Mouse (Mus musculus) heart, embryonic 15.5 days (tissue): ENCODE measurements around the gene Zzz3. TPM values are rescaled to one million over a fixed set of nuclear protein-coding genes. Genes with fewer than 3 reads are reported as not detected.

ENCODE experiments used
- ATAC-seq: fragments of 200-750 bp; cut with Nextera tagmentation; replicated peaks from 2 replicates; pipeline ENCODE4 v1.8.0; 2017; ENCODE audit warnings: low read depth, moderate TSS enrichment; ENCODE audit not compliant: insufficient number of reproducible peaks, insufficient read depth, low FRiP score
- H3K27ac ChIP-seq: fragments of 300-500 bp; sonication (generic); 2 replicates; pipeline ENCODE4 v1.5.1; 2015; ENCODE audit warnings: mild to moderate bottlenecking, inconsistent platforms
- H3K27me3 ChIP-seq: fragments of 300-500 bp; sonication (generic); 2 replicates; pipeline ENCODE4 v1.6.1; 2015; ENCODE audit warnings: inconsistent platforms
- H3K36me3 ChIP-seq: fragments of 300-500 bp; sonication (generic); 2 replicates; pipeline ENCODE4 v1.6.1; 2015; ENCODE audit warnings: mild to moderate bottlenecking, inconsistent platforms
- H3K4me1 ChIP-seq: fragments of 300-500 bp; sonication (generic); replicated peaks from 2 replicates; pipeline ENCODE4 v1.6.1; 2015; ENCODE audit warnings: inconsistent platforms
- H3K4me2 ChIP-seq: fragments of 300-500 bp; sonication (generic); 2 replicates; pipeline ENCODE4 v1.6.1; 2015; ENCODE audit warnings: inconsistent platforms, mild to moderate bottlenecking, moderate library complexity
- H3K4me3 ChIP-seq: fragments of 300-500 bp; sonication (generic); 2 replicates; pipeline ENCODE4 v1.5.1; 2015; ENCODE audit warnings: mild to moderate bottlenecking, inconsistent platforms
- H3K9ac ChIP-seq: fragments of 300-500 bp; sonication (generic); 2 replicates; pipeline ENCODE4 v1.6.1; 2015; ENCODE audit warnings: mild to moderate bottlenecking, inconsistent platforms
- H3K9me3 ChIP-seq: fragments of 300-500 bp; sonication (generic); replicated peaks from 2 replicates; pipeline ENCODE4 v1.6.1; 2016; ENCODE audit warnings: inconsistent platforms
- WGBS: fragments of 180-500 bp; shearing (Covaris S2); methylation state at CpG from one replicate; pipeline ENCODE4 v1.1.7; 2015; ENCODE audit warnings: mixed read lengths; 5-methylcytosine and 5-hydroxymethylcytosine counted together
- polyA plus RNA-seq: library from polyadenylated mRNA; unstranded; fragments of >200 nt; fragmentation: Nextera tagmentation; extraction: Ambion mirVana; gene quantifications from 2 replicates; pipeline ENCODE4 v1.2.1, GENCODE M21; 2015

Zzz3 gene
- polyA plus RNA-seq, 1 experiment from 2014 or later: 22.7 TPM

DNA sequence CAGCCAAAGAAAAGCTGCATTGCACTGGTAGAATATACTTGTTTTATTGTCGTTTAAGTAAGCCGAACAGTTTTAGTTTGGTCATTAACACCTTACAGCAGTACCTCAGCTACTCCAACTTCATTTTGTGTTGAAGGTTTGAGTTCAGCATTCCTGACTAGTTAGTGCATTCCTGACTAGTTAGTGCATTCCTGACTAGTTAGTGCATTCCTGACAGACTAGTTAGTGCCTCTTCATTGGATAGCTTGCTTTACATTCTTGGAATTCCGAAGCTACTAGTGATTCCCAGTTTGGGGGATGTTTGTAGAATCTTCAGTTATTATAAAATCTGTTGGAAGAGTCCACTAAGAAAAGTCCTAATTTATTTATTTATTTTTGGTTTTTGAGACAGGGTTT lies 7.4 kb downstream of the Zzz3 start:
- no peaks in the 10 kb centered on the region for H3K9me3 ChIP-seq
- H3K4me1 ChIP-seq: peaks cover 49% of the 10 kb centered on the region
- no peaks in the 10 kb centered on the region for H3K27me3 ChIP-seq
- H3K36me3 ChIP-seq: no peaks in the 10 kb centered on the region
- H3K27ac ChIP-seq: no peak overlapping the region
- no peak for ATAC-seq
- H3K9ac ChIP-seq: no peak overlapping the region
- WGBS: 73% methylated on average over 3 of the region's 3 CpGs
- H3K4me2 ChIP-seq: no peak overlapping the region
- no peak overlapping the region for H3K4me3 ChIP-seq

DNA sequence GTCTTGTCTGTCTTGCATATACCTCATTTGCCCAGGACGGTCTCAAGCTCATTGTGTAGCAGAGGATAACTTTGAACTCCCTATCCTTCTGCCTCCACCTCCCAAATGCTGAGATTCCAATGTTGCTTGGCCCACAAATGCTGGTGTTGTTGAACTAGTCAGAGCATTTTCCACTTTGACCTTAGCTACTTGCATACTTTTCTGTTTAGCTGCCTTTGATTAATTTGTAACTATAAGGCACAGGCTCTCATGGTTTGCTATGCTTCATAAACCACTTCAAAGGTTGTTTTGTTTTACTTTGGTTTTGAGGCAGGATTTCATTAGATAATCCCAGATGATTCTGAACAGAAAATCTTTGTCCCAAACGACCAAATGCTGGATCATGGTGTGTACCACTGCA lies 8.6 kb downstream of the Zzz3 start:
- Histone ChIP-seq H3K4me3 (no peak overlapping the region), H3K27ac (no peak overlapping the region), H3K4me1 (peaks cover 40% of the 10 kb centered on the region), H3K27me3 (no peaks in the 10 kb centered on the region), H3K9ac (no peak overlapping the region), H3K4me2 (no peak overlapping the region), H3K36me3 (no peaks in the 10 kb centered on the region), H3K9me3 (no peaks in the 10 kb centered on the region)
- ATAC-seq: no peak
- 79% methylated on average over 2 of the region's 2 CpGs for WGBS

DNA sequence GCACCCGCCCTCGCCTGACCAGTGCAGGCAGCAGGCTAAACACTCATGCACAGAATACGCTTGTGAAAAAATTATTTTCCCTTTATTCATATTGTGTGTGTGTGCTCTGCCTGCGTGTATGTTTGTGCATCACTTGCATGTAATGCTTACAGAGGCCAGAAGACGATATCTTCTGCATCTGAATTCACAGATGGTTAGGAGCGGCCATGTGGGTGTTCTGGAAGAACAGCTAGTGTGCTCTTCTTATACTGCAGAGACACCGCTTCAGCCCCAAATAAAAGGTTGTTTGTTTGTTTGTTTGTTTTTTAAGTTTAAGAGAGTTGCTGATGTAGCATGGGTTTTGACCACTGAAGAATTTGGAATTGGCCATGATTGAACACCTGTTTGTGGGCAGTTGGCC lies 10.1 kb downstream of the Zzz3 start:
- no peak for ATAC-seq
- 92% methylated on average over 7 of the region's 7 CpGs for WGBS
- no peaks in the 10 kb centered on the region for H3K27me3 ChIP-seq
- no peak overlapping the region for H3K9ac ChIP-seq
- no peaks in the 10 kb centered on the region for H3K36me3 ChIP-seq
- H3K4me2 ChIP-seq: no peak overlapping the region
- H3K9me3 ChIP-seq: no peaks in the 10 kb centered on the region
- H3K4me3 ChIP-seq: no peak overlapping the region
- peaks cover 33% of the 10 kb centered on the region for H3K4me1 ChIP-seq
- H3K27ac ChIP-seq: no peak overlapping the region

DNA sequence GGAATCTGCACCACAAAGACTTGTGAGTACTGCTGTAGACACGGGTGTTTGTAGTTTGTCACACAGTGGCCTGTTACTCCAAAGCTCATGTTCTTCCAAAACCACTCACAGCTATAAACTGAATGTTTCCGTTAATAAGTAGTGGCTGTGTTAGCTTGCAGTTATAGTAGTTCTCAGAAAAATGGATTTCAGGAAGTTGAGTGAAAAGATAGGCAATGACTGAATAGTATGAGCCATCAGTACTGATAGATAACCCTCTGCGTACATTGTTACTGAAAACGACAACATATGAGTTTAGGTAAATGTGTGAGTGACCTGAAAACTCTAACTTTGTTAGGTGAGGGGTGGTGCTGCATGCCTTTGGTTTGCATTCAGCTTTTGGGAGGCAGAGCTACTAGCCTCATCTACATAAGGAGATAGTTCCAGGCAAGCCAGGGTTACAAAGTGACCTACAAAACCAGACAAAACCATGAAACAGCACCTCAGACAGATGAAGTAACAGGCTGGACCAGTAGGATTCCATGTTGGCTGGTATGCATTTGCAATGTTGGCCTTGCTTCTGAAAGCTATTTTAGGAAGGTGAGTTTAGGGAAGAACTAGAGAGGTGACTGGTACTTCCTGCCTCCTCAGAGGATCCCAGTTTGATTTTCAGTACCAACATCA lies 10.8 kb downstream of the Zzz3 start:
- no peaks in the 10 kb centered on the region for H3K36me3 ChIP-seq
- WGBS: 64% methylated on average over 4 of the region's 4 CpGs
- ATAC-seq: no peak
- peaks cover 40% of the 10 kb centered on the region for H3K4me1 ChIP-seq
- no peaks in the 10 kb centered on the region for H3K9me3 ChIP-seq
- H3K9ac ChIP-seq: no peak overlapping the region
- no peak overlapping the region for H3K4me2 ChIP-seq
- peak overlapping the region; percentile 35 for H3K27ac ChIP-seq
- H3K4me3 ChIP-seq: no peak overlapping the region
- H3K27me3 ChIP-seq: no peaks in the 10 kb centered on the region

DNA sequence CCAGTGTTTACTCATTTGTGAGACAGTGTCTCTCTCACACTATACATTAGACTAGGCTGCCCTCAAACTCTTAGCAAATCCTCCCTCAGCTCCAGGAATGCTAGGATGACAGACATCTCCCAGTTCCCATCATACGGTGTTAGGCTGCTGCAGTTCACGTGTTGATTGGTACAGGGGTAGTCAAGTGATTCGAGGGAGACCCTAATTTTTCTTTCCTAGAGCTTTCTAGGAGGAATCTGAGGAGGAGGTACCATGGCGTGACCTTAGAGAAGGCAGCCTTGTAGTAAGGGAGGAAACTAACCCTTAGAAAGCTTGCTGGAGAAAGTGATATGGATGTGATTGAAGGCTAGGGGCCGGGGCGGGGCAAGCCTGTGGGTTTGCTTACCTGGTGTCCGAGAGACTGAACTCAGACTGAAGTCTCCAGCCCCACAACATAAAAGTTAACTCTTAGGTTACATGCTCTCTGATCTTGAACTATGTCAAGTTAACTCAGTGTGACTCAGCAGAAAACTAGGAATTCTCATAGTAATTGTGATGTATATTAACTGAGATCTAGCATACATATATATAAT lies 15.8 kb downstream of the Zzz3 start:
- H3K4me2 ChIP-seq: no peak overlapping the region
- 55% methylated on average over 7 of the region's 7 CpGs for WGBS
- H3K27me3 ChIP-seq: no peaks in the 10 kb centered on the region
- H3K36me3 ChIP-seq: no peaks in the 10 kb centered on the region
- no peak overlapping the region for H3K4me3 ChIP-seq
- no peaks in the 10 kb centered on the region for H3K9me3 ChIP-seq
- no peak overlapping the region for H3K27ac ChIP-seq
- H3K9ac ChIP-seq: no peak overlapping the region
- H3K4me1 ChIP-seq: peaks cover 24% of the 10 kb centered on the region
- no peak for ATAC-seq

- no peak for ATAC-seq
- peaks cover 19% of the 10 kb centered on the region for H3K4me1 ChIP-seq
- no peak overlapping the region for H3K4me2 ChIP-seq
Observed at GRCm38 (mm10) chr3:152412362-152412761, 17.1 kb downstream of the Zzz3 start.

GRCm38 (mm10) chr3:152428925-152429324 lies 33.7 kb downstream of the Zzz3 start:
- H3K27ac ChIP-seq: no peak overlapping the region
- no peaks in the 10 kb centered on the region for H3K27me3 ChIP-seq
- 0 out of 2 replicates have a peak, but pooled peaks cover under 1% of the 10 kb centered on the region for H3K4me1 ChIP-seq
- H3K9me3 ChIP-seq: no peaks in the 10 kb centered on the region
- peaks cover 20% of the 10 kb centered on the region for H3K36me3 ChIP-seq
- H3K4me2 ChIP-seq: no peak overlapping the region
- 90% methylated on average over 8 of the region's 8 CpGs for WGBS
- H3K9ac ChIP-seq: no peak overlapping the region
- no peak for ATAC-seq
- H3K4me3 ChIP-seq: no peak overlapping the region

More at GRCm38 (mm10) chr3:152412362-152412761, 17.1 kb downstream of the Zzz3 start:
- Histone ChIP-seq H3K9ac (no peak overlapping the region), H3K27me3 (no peaks in the 10 kb centered on the region), H3K36me3 (no peaks in the 10 kb centered on the region), H3K27ac (no peak overlapping the region), H3K9me3 (no peaks in the 10 kb centered on the region), H3K4me3 (no peak overlapping the region)
- WGBS: 70% methylated on average over 4 of the region's 4 CpGs

DNA sequence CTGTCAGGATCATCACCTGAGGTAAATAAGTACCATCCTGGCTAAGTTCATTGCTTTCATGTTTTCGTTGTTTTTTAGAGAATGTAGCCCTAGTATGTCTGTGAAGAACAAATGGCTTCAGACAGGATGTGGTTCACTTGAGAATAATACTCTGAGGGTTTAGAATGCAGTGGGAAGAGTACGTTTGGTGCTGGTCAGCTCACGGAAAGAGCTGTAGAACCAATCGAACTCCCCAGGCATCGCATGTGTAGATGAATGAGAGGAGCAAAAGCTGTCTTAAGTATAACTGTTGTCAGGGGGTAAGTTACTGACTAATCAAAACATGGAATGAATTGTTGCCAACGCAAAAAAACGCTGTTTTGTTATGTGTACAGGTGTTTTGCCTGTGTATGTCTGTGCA lies 37.4 kb downstream of the Zzz3 start:
- Histone ChIP-seq H3K27me3 (no peaks in the 10 kb centered on the region), H3K9me3 (no peaks in the 10 kb centered on the region), H3K4me3 (no peak overlapping the region), H3K4me2 (no peak overlapping the region), H3K27ac (no peak overlapping the region), H3K36me3 (peaks cover 14% of the 10 kb centered on the region), H3K4me1 (0 out of 2 replicates have a peak, but pooled peaks cover 2% of the 10 kb centered on the region), H3K9ac (no peak overlapping the region)
- 92% methylated on average over 7 of the region's 7 CpGs for WGBS
- ATAC-seq: no peak

DNA sequence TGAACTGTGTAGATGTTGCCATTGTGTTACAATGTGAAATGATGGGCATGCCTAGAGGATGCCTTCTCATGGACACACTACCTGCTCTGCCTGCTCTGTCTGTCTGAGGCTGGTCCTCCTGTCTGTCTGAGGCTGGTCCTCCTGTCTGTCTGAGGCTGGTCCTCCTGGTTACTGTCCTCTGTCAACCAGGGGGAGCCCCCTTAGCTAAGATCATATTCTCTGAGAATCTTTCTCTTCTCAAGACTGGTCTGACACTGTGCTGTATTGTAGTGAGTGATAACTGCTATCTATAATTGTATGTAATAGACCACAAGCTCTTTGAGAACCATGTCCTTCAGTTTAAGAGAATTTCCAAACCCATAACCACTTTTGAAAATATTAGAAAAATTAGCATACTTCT lies 40.3 kb downstream of the Zzz3 start:
- H3K27ac ChIP-seq: no peak overlapping the region
- no peak for ATAC-seq
- H3K4me1 ChIP-seq: 0 out of 2 replicates have a peak, but pooled peaks cover 2% of the 10 kb centered on the region
- no peaks in the 10 kb centered on the region for H3K9me3 ChIP-seq
- no peak overlapping the region for H3K4me2 ChIP-seq
- no peaks in the 10 kb centered on the region; the same call in 1 of the 2 replicates for H3K36me3 ChIP-seq
- H3K9ac ChIP-seq: no peak overlapping the region
- no peak overlapping the region for H3K4me3 ChIP-seq
- H3K27me3 ChIP-seq: no peaks in the 10 kb centered on the region

- no peak overlapping the region for H3K9ac ChIP-seq
- H3K27me3 ChIP-seq: no peaks in the 10 kb centered on the region
- H3K9me3 ChIP-seq: no peaks in the 10 kb centered on the region
- no peak overlapping the region for H3K27ac ChIP-seq
- ATAC-seq: no peak
- whole genome bisulfite sequencing: 94% methylated on average over 7 of the region's 7 CpGs
- no peak overlapping the region for H3K4me2 ChIP-seq
- H3K4me1 ChIP-seq: 0 out of 2 replicates have a peak, but pooled peaks cover 2% of the 10 kb centered on the region
- H3K36me3 ChIP-seq: no peaks in the 10 kb centered on the region; the same call in 1 of the 2 replicates
- H3K4me3 ChIP-seq: no peak overlapping the region
Observed at GRCm38 (mm10) chr3:152438068-152438467, 42.8 kb downstream of the Zzz3 start.

GRCm38 (mm10) chr3:152442795-152443194 lies 47.5 kb downstream of the Zzz3 start:
- H3K27ac ChIP-seq: no peak overlapping the region
- H3K36me3 ChIP-seq: no peaks in the 10 kb centered on the region; the same call in 1 of the 2 replicates
- H3K9me3 ChIP-seq: no peaks in the 10 kb centered on the region
- 91% methylated on average over 4 of the region's 4 CpGs for WGBS
- H3K4me1 ChIP-seq: no peaks in the 10 kb centered on the region
- no peak overlapping the region for H3K4me2 ChIP-seq
- no peaks in the 10 kb centered on the region for H3K27me3 ChIP-seq
- no peak for ATAC-seq
- H3K9ac ChIP-seq: no peak overlapping the region
- H3K4me3 ChIP-seq: no peak overlapping the region

GRCm38 (mm10) chr3:152444114-152444513 lies 48.8 kb downstream of the Zzz3 start:
- Histone ChIP-seq H3K27ac (no peak overlapping the region), H3K9ac (no peak overlapping the region), H3K36me3 (peaks cover 3% of the 10 kb centered on the region; the same call in 1 of the 2 replicates), H3K27me3 (no peaks in the 10 kb centered on the region), H3K4me3 (no peak overlapping the region), H3K4me2 (no peak overlapping the region), H3K9me3 (no peaks in the 10 kb centered on the region), H3K4me1 (no peaks in the 10 kb centered on the region)
- ATAC-seq: no peak
- 72% methylated on average over 3 of the region's 3 CpGs for WGBS
